Mouse (Mus musculus): ENCODE measurements around the gene Rdh8. TPM values are rescaled to one million over a fixed set of nuclear protein-coding genes. Genes with fewer than 3 reads are reported as not detected.

Gene Rdh8
- total and polyA plus RNA-seq, 3 experiments: not detected

DNA sequence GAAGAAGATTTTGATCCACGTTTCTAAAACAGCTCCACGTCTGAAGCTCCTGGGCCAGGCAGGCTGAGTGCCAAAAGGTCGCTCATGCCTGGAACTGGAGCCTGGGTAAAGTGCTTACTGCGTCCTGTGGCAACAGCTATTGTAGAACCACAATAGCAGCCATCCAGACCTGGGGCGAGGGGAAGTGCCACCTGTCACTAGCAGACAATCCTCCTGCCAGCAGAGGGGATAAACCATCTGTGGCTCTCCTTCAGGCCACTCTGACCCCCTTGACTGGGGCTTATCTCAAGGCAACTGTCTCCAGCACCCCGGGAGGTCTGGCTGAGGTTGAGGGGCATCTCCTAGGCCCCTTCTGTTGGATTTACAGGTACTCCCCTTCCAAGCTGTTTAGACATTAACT, 20.6 kb downstream of the Rdh8 start:
- no peak overlapping the region for H3K27ac ChIP-seq
- TF ChIP-seq CTCF (IDR thresholded peaks at IDR 0.05): no peak
- no peak for TF ChIP-seq POLR2A (IDR thresholded peaks at IDR 0.05; ENCODE audit: insufficient read depth, low read depth, low read length)
- TF ChIP-seq EP300 (IDR thresholded peaks at IDR 0.05; ENCODE audit: insufficient read depth, low read depth, low read length): no peak
- WGBS: 55% methylated on average over 6 of the region's 6 CpGs
- no peaks in the 10 kb centered on the region for H3K36me3 ChIP-seq (ENCODE audit: control insufficient read depth, insufficient read depth, low read length)
- H3K79me2 ChIP-seq (replicated peaks; ENCODE audit: control insufficient read depth, insufficient read depth, low read length): no peaks in the 10 kb centered on the region
- H3K4me3 ChIP-seq: no peak overlapping the region
- H3K9ac ChIP-seq (ENCODE audit: low read depth, low read length): no peak overlapping the region
- no peaks in the 10 kb centered on the region for H3K27me3 ChIP-seq (ENCODE audit: control insufficient read depth, insufficient read depth, low read length)
- no peaks in the 10 kb centered on the region for H3K4me1 ChIP-seq (ENCODE audit: control insufficient read depth, insufficient read depth, low read length)
- intact Hi-C loops (cut with DNase I): no loop called here
- no peak for DNase-seq

DNA sequence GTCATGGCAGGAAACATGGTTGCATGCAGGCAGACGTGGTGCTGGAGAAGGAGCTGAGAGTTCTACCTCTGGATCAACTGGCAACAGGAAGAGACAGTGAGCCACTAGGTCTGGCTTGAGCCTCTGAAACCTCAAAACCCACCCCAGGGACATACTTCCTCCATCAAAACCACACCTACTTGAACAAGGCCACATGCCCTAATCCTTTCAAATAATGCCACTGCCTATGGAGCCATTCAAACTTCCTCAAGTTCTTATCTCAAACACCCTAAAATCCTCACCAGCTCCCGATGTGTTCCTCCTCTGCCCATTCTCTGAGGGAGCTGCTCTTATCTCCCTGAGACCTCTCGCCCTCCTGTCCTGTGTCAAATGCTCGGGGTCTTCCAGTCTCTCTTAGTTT, 23.9 kb downstream of the Rdh8 start:
- H3K36me3 ChIP-seq (ENCODE audit: control insufficient read depth, insufficient read depth, low read length): no peaks in the 10 kb centered on the region
- WGBS: 24% methylated on average over 4 of the region's 4 CpGs
- H3K9ac ChIP-seq (ENCODE audit: low read depth, low read length): no peak overlapping the region
- H3K27me3 ChIP-seq (ENCODE audit: control insufficient read depth, insufficient read depth, low read length): no peaks in the 10 kb centered on the region; the same call in 1 of the 2 replicates
- no peak overlapping the region for H3K27ac ChIP-seq
- H3K4me3 ChIP-seq: no peak overlapping the region
- H3K79me2 ChIP-seq (replicated peaks; ENCODE audit: control insufficient read depth, insufficient read depth, low read length): no peaks in the 10 kb centered on the region
- TF ChIP-seq POLR2A (IDR thresholded peaks at IDR 0.05; ENCODE audit: insufficient read depth, low read depth, low read length) (no peak), CTCF (IDR thresholded peaks at IDR 0.05) (no peak), EP300 (IDR thresholded peaks at IDR 0.05; ENCODE audit: insufficient read depth, low read depth, low read length) (no peak)
- no peaks in the 10 kb centered on the region for H3K4me1 ChIP-seq (ENCODE audit: control insufficient read depth, insufficient read depth, low read length)
- DNase-seq: no peak
- intact Hi-C loops (cut with DNase I): no loop called here

DNA sequence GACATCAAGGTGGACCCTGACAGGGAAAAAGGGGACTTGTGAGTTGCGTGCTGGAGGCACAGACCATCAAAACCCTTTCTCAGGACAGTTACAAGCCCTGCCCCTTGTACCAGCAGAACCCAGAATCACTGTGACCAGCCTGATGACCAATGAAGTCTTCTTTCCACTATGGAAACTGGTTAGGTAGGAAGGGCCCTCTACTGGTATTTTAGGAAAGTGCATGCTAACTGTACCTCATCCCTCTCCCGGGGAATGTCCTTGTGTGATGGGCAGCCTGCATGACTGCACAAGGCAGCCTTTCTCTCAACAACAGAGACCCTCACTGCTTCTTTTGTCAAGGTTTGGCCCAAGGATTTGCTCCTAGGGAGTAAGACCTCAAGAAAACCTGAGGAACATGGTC, 24.4 kb downstream of the Rdh8 start:
- no peak overlapping the region for H3K9ac ChIP-seq (ENCODE audit: low read depth, low read length)
- no peaks in the 10 kb centered on the region; the same call in 1 of the 2 replicates for H3K27me3 ChIP-seq (ENCODE audit: control insufficient read depth, insufficient read depth, low read length)
- DNase-seq: no peak
- intact Hi-C loops (cut with DNase I): no loop called here
- no peaks in the 10 kb centered on the region for H3K4me1 ChIP-seq (ENCODE audit: control insufficient read depth, insufficient read depth, low read length)
- 30% methylated on average over 2 of the region's 2 CpGs for WGBS
- no peak overlapping the region for H3K27ac ChIP-seq
- no peak overlapping the region for H3K4me3 ChIP-seq
- no peaks in the 10 kb centered on the region for H3K79me2 ChIP-seq (replicated peaks; ENCODE audit: control insufficient read depth, insufficient read depth, low read length)
- no peak for TF ChIP-seq POLR2A (IDR thresholded peaks at IDR 0.05; ENCODE audit: insufficient read depth, low read depth, low read length)
- TF ChIP-seq CTCF (IDR thresholded peaks at IDR 0.05): peak; percentile 74
- no peaks in the 10 kb centered on the region for H3K36me3 ChIP-seq (ENCODE audit: control insufficient read depth, insufficient read depth, low read length)

DNA sequence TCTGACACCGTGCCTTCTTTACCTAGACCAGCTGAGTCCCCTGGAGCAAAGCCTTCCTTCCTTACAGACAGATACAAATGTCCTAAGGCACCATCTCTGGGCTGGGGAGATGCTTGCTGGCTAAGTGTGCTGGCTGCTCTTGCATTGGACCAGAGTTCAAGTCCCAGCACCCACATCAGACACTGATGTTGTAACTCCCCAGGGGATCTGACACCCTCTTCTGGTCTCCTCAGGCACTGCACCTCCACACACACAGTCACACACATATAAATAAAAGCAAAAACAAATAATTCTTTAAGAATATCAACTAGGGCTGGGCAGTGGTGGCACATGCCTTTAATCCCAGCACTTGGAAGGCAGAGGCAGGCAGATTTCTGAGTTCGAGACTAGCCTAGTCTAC, 31.9 kb downstream of the Rdh8 start:
- no peak overlapping the region for H3K27ac ChIP-seq
- H3K9ac ChIP-seq (ENCODE audit: low read depth, low read length): no peak overlapping the region
- no peaks in the 10 kb centered on the region for H3K4me1 ChIP-seq (ENCODE audit: control insufficient read depth, insufficient read depth, low read length)
- no peaks in the 10 kb centered on the region for H3K36me3 ChIP-seq (ENCODE audit: control insufficient read depth, insufficient read depth, low read length)
- H3K79me2 ChIP-seq (replicated peaks; ENCODE audit: control insufficient read depth, insufficient read depth, low read length): no peaks in the 10 kb centered on the region
- DNase-seq: no peak
- TF ChIP-seq EP300 (IDR thresholded peaks at IDR 0.05; ENCODE audit: insufficient read depth, low read depth, low read length): no peak
- TF ChIP-seq CTCF (IDR thresholded peaks at IDR 0.05): no peak
- TF ChIP-seq POLR2A (IDR thresholded peaks at IDR 0.05; ENCODE audit: insufficient read depth, low read depth, low read length): no peak
- intact Hi-C loops (cut with DNase I): no loop called here
- H3K4me3 ChIP-seq: no peak overlapping the region
- no peaks in the 10 kb centered on the region; the same call in 1 of the 2 replicates for H3K27me3 ChIP-seq (ENCODE audit: control insufficient read depth, insufficient read depth, low read length)
- WGBS: 72% methylated on average over 2 of the region's 2 CpGs

DNA sequence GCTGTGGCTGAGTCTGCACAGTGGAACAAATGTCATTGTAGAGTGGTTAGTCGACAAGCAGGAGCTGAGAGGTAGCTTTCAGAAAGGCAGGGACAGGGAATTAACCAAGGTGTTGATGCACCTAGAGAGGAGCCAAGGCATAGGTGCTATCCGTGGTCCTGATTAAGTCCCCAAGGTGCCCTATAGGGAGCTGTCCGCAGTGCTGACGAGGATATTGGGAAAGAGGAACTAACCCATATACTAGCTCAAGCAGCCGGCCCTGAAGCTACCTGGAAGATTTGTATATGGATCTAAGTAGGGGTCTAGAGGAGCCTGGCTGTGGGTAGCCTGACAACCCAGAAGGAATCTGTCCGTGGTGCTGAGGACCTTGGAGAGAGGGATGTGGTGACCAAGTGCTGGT, 38.8 kb downstream of the Rdh8 start:
- H3K27me3 ChIP-seq (ENCODE audit: control insufficient read depth, insufficient read depth, low read length): no peaks in the 10 kb centered on the region
- no peak overlapping the region for H3K9ac ChIP-seq (ENCODE audit: low read depth, low read length)
- TF ChIP-seq CTCF (IDR thresholded peaks at IDR 0.05): no peak
- TF ChIP-seq EP300 (IDR thresholded peaks at IDR 0.05; ENCODE audit: insufficient read depth, low read depth, low read length): 0 out of 2 replicates have a peak, but pooled peaks have one; percentile 43
- no peak overlapping the region for H3K27ac ChIP-seq
- intact Hi-C loops (cut with DNase I): no loop called here
- H3K36me3 ChIP-seq (ENCODE audit: control insufficient read depth, insufficient read depth, low read length): no peaks in the 10 kb centered on the region
- 12% methylated on average over 6 of the region's 6 CpGs for WGBS
- no peaks in the 10 kb centered on the region for H3K4me1 ChIP-seq (ENCODE audit: control insufficient read depth, insufficient read depth, low read length)
- no peaks in the 10 kb centered on the region for H3K79me2 ChIP-seq (replicated peaks; ENCODE audit: control insufficient read depth, insufficient read depth, low read length)
- DNase-seq: peak; percentile 30 to 46
- H3K4me3 ChIP-seq: no peak overlapping the region

DNA sequence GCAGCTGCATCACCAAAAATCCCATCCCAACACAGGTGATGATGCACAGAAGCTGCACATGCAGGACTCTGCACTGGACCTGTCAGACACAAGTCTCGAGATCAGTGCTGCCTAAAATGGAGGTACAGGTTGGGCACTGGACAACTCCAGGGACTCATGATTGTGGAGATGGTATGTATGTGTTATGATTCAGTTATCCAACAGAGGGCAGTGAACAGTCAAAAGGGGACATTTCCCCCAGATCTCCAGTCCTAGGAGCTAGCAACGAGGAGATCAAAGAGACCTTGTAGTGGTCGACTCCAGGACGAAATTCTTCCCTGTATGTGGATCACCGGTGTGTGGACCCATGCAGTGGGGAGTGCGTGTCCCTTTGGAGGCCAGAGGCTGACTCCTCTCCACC, 41.6 kb downstream of the Rdh8 start:
- TF ChIP-seq CTCF (IDR thresholded peaks at IDR 0.05) (no peak), EP300 (IDR thresholded peaks at IDR 0.05; ENCODE audit: insufficient read depth, low read depth, low read length) (no peak), POLR2A (IDR thresholded peaks at IDR 0.05; ENCODE audit: insufficient read depth, low read depth, low read length) (no peak)
- no peak overlapping the region for H3K9ac ChIP-seq (ENCODE audit: low read depth, low read length)
- no peaks in the 10 kb centered on the region for H3K4me1 ChIP-seq (ENCODE audit: control insufficient read depth, insufficient read depth, low read length)
- DNase-seq: no peak
- no peaks in the 10 kb centered on the region for H3K27me3 ChIP-seq (ENCODE audit: control insufficient read depth, insufficient read depth, low read length)
- H3K27ac ChIP-seq: no peak overlapping the region
- intact Hi-C loops (cut with DNase I): no loop called here
- no peak overlapping the region for H3K4me3 ChIP-seq
- no peaks in the 10 kb centered on the region for H3K36me3 ChIP-seq (ENCODE audit: control insufficient read depth, insufficient read depth, low read length)
- WGBS: 43% methylated on average over 6 of the region's 6 CpGs
- H3K79me2 ChIP-seq (replicated peaks; ENCODE audit: control insufficient read depth, insufficient read depth, low read length): no peaks in the 10 kb centered on the region

Measured in heart, adult 2 months (tissue).